Mouse (Mus musculus) liver, postnatal 0 days (tissue): Measurements from ENCODE around the gene Myo1e. TPM values are rescaled to one million over a fixed set of nuclear protein-coding genes. Genes with fewer than 3 reads are reported as not detected.
A peak's percentile ranks its signal among the peaks of the same experiment; 100 is the strongest.

Experiments used
- ATAC-seq: fragments of 200-750 bp; cut with Nextera tagmentation; 2 replicates; pipeline ENCODE4 v1.8.0; 2017; ENCODE audit warnings: mild to moderate bottlenecking, moderate library complexity
- DNase-seq: peaks from one replicate; pipeline ENCODE4 v3.0.0-alpha.2; 2016
- H3K27ac ChIP-seq: fragments of 300-500 bp; sonication (generic); 2 replicates; pipeline ENCODE4 v1.5.1; 2014; ENCODE audit warnings: antibody characterized with exemption, moderate library complexity, mild to moderate bottlenecking, low read depth
- H3K27me3 ChIP-seq: fragments of 300-500 bp; sonication (generic); 2 replicates; pipeline ENCODE4 v1.6.1; 2014; ENCODE audit warnings: low read length, control low read depth, mixed read lengths; ENCODE audit not compliant: insufficient read depth
- H3K36me3 ChIP-seq: fragments of 300-500 bp; sonication (generic); replicated peaks from 2 replicates; pipeline ENCODE4 v1.6.1; 2014; ENCODE audit warnings: mild to moderate bottlenecking, control low read depth, low read length, moderate library complexity, mixed read lengths; ENCODE audit not compliant: insufficient read depth
- H3K4me1 ChIP-seq: fragments of 300-500 bp; sonication (generic); 2 replicates; pipeline ENCODE4 v1.6.1; 2014; ENCODE audit warnings: antibody characterized with exemption, mild to moderate bottlenecking, control low read depth; ENCODE audit not compliant: insufficient read depth
- H3K4me2 ChIP-seq: fragments of 300-500 bp; sonication (generic); 2 replicates; pipeline ENCODE4 v1.6.1; 2014; ENCODE audit warnings: low read depth, mild to moderate bottlenecking, low read length, moderate library complexity, mixed read lengths
- H3K4me3 ChIP-seq: fragments of 300-500 bp; sonication (generic); 2 replicates; pipeline ENCODE4 v1.5.1; 2014; ENCODE audit warnings: low read depth, low read length
- H3K9ac ChIP-seq: fragments of 300-500 bp; sonication (generic); replicated peaks from 2 replicates; pipeline ENCODE4 v1.6.1; 2014; ENCODE audit warnings: mild to moderate bottlenecking, moderate library complexity
- H3K9me3 ChIP-seq: fragments of 300-500 bp; sonication (generic); 2 replicates; pipeline ENCODE4 v1.6.1; 2016; ENCODE audit warnings: mild to moderate bottlenecking, control low read depth, low read length, mixed read lengths
- CTCF ChIP-seq: sonication (generic); IDR thresholded peaks from 2 replicates; pipeline ENCODE4 v1.5.1; 2016; ENCODE audit warnings: antibody characterized with exemption, low read depth
- EP300 ChIP-seq: IDR thresholded peaks from 2 replicates; pipeline ENCODE4 v1.6.1; 2016; ENCODE audit warnings: antibody characterized with exemption, low read depth, mild to moderate bottlenecking
- WGBS: fragments of 180-500 bp; shearing (Covaris S2); extraction: QIAGEN DNeasy Blood & Tissue Kit; methylation state at CpG from one replicate; pipeline ENCODE4 v1.1.7; 2014; ENCODE audit not compliant: insufficient replicate concordance; 5-methylcytosine and 5-hydroxymethylcytosine counted together
- polyA plus RNA-seq: library from polyadenylated mRNA; unstranded; fragments of >200 nt; fragmentation: Nextera tagmentation; extraction: Ambion mirVana; gene quantifications from 2 replicates; pipeline ENCODE4 v1.2.1, GENCODE M21; 2015

Gene Myo1e
- polyA plus RNA-seq, 1 experiment from 2014 or later = 7.4 TPM

- WGBS = 86% methylated on average over 3 of the region's 3 CpGs
- TF ChIP-seq CTCF (no peak), EP300 (no peak)
- Histone ChIP-seq H3K27ac (no peak overlapping the region), H3K27me3 (no peaks in the 10 kb centered on the region), H3K4me2 (no peak overlapping the region), H3K9me3 (no peaks in the 10 kb centered on the region), H3K4me3 (no peak overlapping the region), H3K9ac (no peak overlapping the region), H3K36me3 (peaks cover 47% of the 10 kb centered on the region), H3K4me1 (no peaks in the 10 kb centered on the region)
- no peak for ATAC-seq
- no peak for DNase-seq
Observed at GRCm38 (mm10) chr9:70406596-70406995, 199.4 kb downstream of the Myo1e start.

- TF ChIP-seq CTCF (peak; percentile 66), EP300 (no peak)
- no peak overlapping the region for H3K9ac ChIP-seq
- no peak overlapping the region for H3K27ac ChIP-seq
- DNase-seq (no peak), ATAC-seq (no peak)
- no peaks in the 10 kb centered on the region for H3K9me3 ChIP-seq
- peaks cover 69% of the 10 kb centered on the region for H3K36me3 ChIP-seq
- no peaks in the 10 kb centered on the region for H3K4me1 ChIP-seq
- no peak overlapping the region for H3K4me2 ChIP-seq
- no peak overlapping the region for H3K4me3 ChIP-seq
- WGBS = 93% methylated on average over 3 of the region's 3 CpGs
- H3K27me3 ChIP-seq = no peaks in the 10 kb centered on the region
Observed at GRCm38 (mm10) chr9:70408791-70409190, 201.6 kb downstream of the Myo1e start.

GRCm38 (mm10) chr9:70409743-70410142 is 202.6 kb downstream of the Myo1e start:
- ATAC-seq = no peak
- Histone ChIP-seq H3K4me3 (no peak overlapping the region), H3K27ac (no peak overlapping the region), H3K36me3 (peaks cover 77% of the 10 kb centered on the region), H3K27me3 (no peaks in the 10 kb centered on the region), H3K9ac (no peak overlapping the region), H3K4me1 (no peaks in the 10 kb centered on the region), H3K9me3 (no peaks in the 10 kb centered on the region), H3K4me2 (no peak overlapping the region)
- no peak for TF ChIP-seq EP300
- TF ChIP-seq CTCF = no peak
- whole genome bisulfite sequencing = 96% methylated on average over 8 of the region's 8 CpGs
- DNase-seq = no peak

- Histone ChIP-seq H3K4me3 (no peak overlapping the region), H3K9me3 (no peaks in the 10 kb centered on the region), H3K27ac (no peak overlapping the region), H3K9ac (no peak overlapping the region), H3K36me3 (peaks cover 82% of the 10 kb centered on the region), H3K27me3 (no peaks in the 10 kb centered on the region), H3K4me1 (no peaks in the 10 kb centered on the region), H3K4me2 (no peak overlapping the region)
- ATAC-seq (no peak), DNase-seq (no peak)
- no peak for TF ChIP-seq EP300
- no peak for TF ChIP-seq CTCF
- 85% methylated on average over 11 of the region's 11 CpGs for WGBS
Observed at GRCm38 (mm10) chr9:70410668-70411067, 203.5 kb downstream of the Myo1e start.

GRCm38 (mm10) chr9:70413038-70413437 is 205.9 kb downstream of the Myo1e start:
- Histone ChIP-seq H3K27ac (no peak overlapping the region), H3K36me3 (peaks cover 79% of the 10 kb centered on the region), H3K27me3 (no peaks in the 10 kb centered on the region), H3K9ac (no peak overlapping the region), H3K4me1 (no peaks in the 10 kb centered on the region), H3K4me3 (no peak overlapping the region), H3K4me2 (no peak overlapping the region), H3K9me3 (no peaks in the 10 kb centered on the region)
- no peak for ATAC-seq
- no peak for DNase-seq
- 92% methylated on average over 7 of the region's 7 CpGs for WGBS
- TF ChIP-seq EP300 (no peak), CTCF (no peak)

- H3K27me3 ChIP-seq = no peaks in the 10 kb centered on the region
- H3K9ac ChIP-seq = no peak overlapping the region
- ATAC-seq = no peak
- H3K27ac ChIP-seq = no peak overlapping the region
- H3K4me3 ChIP-seq = no peak overlapping the region
- H3K4me2 ChIP-seq = no peak overlapping the region
- H3K4me1 ChIP-seq = peaks cover 4% of the 10 kb centered on the region
- H3K36me3 ChIP-seq = peaks cover 58% of the 10 kb centered on the region
- 67% methylated on average over 3 of the region's 3 CpGs for WGBS
- H3K9me3 ChIP-seq = no peaks in the 10 kb centered on the region
- peak; percentile 72 for TF ChIP-seq CTCF
- TF ChIP-seq EP300 = no peak
- DNase-seq = no peak
Observed at GRCm38 (mm10) chr9:70416412-70416811, 209.3 kb downstream of the Myo1e start.
